Mouse (Mus musculus) heart, adult 2 months (tissue): ENCODE measurements around the gene Sorbs1. TPM values are rescaled to one million over a fixed set of nuclear protein-coding genes. Genes with fewer than 3 reads are reported as not detected.

ENCODE experiments used
- DNase-seq, 2 experiments: peaks; one replicate each; pipeline ENCODE4 v3.0.0; 2021
- H3K27ac ChIP-seq: fragments of 200-600 bp; 2 replicates; pipeline ENCODE4 v1.8.1; 2022
- H3K27me3 ChIP-seq: fragments of 200-500 bp; 2 replicates; pipeline ENCODE4 v1.6.1; 2012; ENCODE audit warnings: mild to moderate bottlenecking, low read length, inconsistent platforms, mixed read lengths; ENCODE audit not compliant: control insufficient read depth, insufficient read depth
- H3K36me3 ChIP-seq: fragments of 200-500 bp; 2 replicates; pipeline ENCODE4 v1.6.1; 2012; ENCODE audit warnings: low read length, inconsistent platforms; ENCODE audit not compliant: control insufficient read depth, insufficient read depth
- H3K4me1 ChIP-seq: fragments of 200-500 bp; 2 replicates; pipeline ENCODE4 v1.6.1; 2011; ENCODE audit warnings: low read length; ENCODE audit not compliant: control insufficient read depth, insufficient read depth
- H3K4me3 ChIP-seq: fragments of 200-600 bp; 2 replicates; pipeline ENCODE4 v1.8.1; 2022
- H3K79me2 ChIP-seq: fragments of 200-500 bp; replicated peaks from 2 replicates; pipeline ENCODE4 v1.6.1; 2012; ENCODE audit warnings: mild to moderate bottlenecking, inconsistent platforms, low read length, moderate library complexity, mixed read lengths; ENCODE audit not compliant: control insufficient read depth, insufficient read depth
- H3K9ac ChIP-seq: fragments of 200-500 bp; 2 replicates; pipeline ENCODE4 v1.6.1; 2012; ENCODE audit warnings: low read depth, mild to moderate bottlenecking, control low read depth, inconsistent platforms, low read length, mixed read lengths
- CTCF ChIP-seq: fragments of 200-600 bp; IDR thresholded peaks from 2 replicates; pipeline ENCODE4 v1.8.1; 2022; ENCODE audit warnings: antibody characterized with exemption, mild to moderate bottlenecking, moderate library complexity
- EP300 ChIP-seq: fragments of 200-500 bp; IDR thresholded peaks from 2 replicates; pipeline ENCODE4 v1.6.1; 2011; ENCODE audit warnings: low read depth, low read length, control low read depth; ENCODE audit not compliant: insufficient read depth
- POLR2A ChIP-seq: fragments of 200-500 bp; IDR thresholded peaks from 2 replicates; pipeline ENCODE4 v1.6.1; 2011; ENCODE audit warnings: mild to moderate bottlenecking, low read depth, low read length, control low read depth; ENCODE audit not compliant: insufficient read depth
- WGBS: fragments of 180-500 bp; shearing (Covaris S2); methylation state at CpG from one replicate; pipeline ENCODE4 v1.1.7; 2018; 5-methylcytosine and 5-hydroxymethylcytosine counted together
- intact Hi-C: fragments of 180-260 bp; cut with DNase I; formaldehyde crosslinking; loops from one replicate; pipeline ENCODE4 v1.15.1; 2025
- polyA plus RNA-seq: library from polyadenylated mRNA; depleted of rRNA; stranded (reverse); fragments of >200 nt; gene quantifications from 2 replicates; pipeline ENCODE4 v1.2.3, GENCODE M21; 2012
- total RNA-seq, 2 experiments: library from RNA; stranded (reverse); gene quantifications; 2 replicates each; pipeline ENCODE4 v1.2.3; 2021

Gene Sorbs1
- total and polyA plus RNA-seq, 3 experiments, result 185 to 971 (median 638) TPM

GRCm38 (mm10) chr19:40417155-40417821, 96.3 kb downstream of the Sorbs1 start:
- Histone ChIP-seq H3K4me3 (no peak overlapping the region), H3K9ac (no peak overlapping the region), H3K4me1 (peaks cover 3% of the 10 kb centered on the region; the same call in 1 of the 2 replicates), H3K79me2 (no peaks in the 10 kb centered on the region; the same call in 1 of the 2 replicates), H3K36me3 (peaks cover 22% of the 10 kb centered on the region), H3K27ac (peak overlapping the region; percentile 43), H3K27me3 (no peaks in the 10 kb centered on the region)
- TF ChIP-seq CTCF (no peak), EP300 (no peak), POLR2A (no peak)
- intact Hi-C loops, result no loop called here
- WGBS, result 53% methylated on average over 8 of the region's 8 CpGs
- DNase-seq, result no peak

- H3K27ac ChIP-seq, result no peak overlapping the region; the same call in 1 of the 2 replicates
- H3K27me3 ChIP-seq, result no peaks in the 10 kb centered on the region
- peaks cover 29% of the 10 kb centered on the region for H3K36me3 ChIP-seq
- peaks cover 1% of the 10 kb centered on the region; the same call in 1 of the 2 replicates for H3K79me2 ChIP-seq
- no peak for TF ChIP-seq POLR2A
- no peak for TF ChIP-seq CTCF
- no peak for TF ChIP-seq EP300
- 97% methylated on average over 1 of the region's 1 CpGs for WGBS
- intact Hi-C loops, result no loop called here
- H3K9ac ChIP-seq, result no peak overlapping the region
- DNase-seq, result no peak
- H3K4me1 ChIP-seq, result peaks cover 7% of the 10 kb centered on the region
- no peak overlapping the region for H3K4me3 ChIP-seq
These were observed 97.9 kb downstream of the Sorbs1 start for GRCm38 (mm10) chr19:40415725-40416124.

- Histone ChIP-seq H3K36me3 (peaks cover 29% of the 10 kb centered on the region), H3K4me1 (peaks cover 9% of the 10 kb centered on the region), H3K9ac (no peak overlapping the region), H3K79me2 (peaks cover 1% of the 10 kb centered on the region; the same call in 1 of the 2 replicates), H3K4me3 (no peak overlapping the region), H3K27ac (peak overlapping the region; percentile 40), H3K27me3 (no peaks in the 10 kb centered on the region)
- intact Hi-C loops, result no loop called here
- WGBS, result 71% methylated on average over 11 of the region's 11 CpGs
- no peak for DNase-seq
- TF ChIP-seq EP300, result no peak
- TF ChIP-seq POLR2A, result no peak
- TF ChIP-seq CTCF, result no peak
These were observed 98.6 kb downstream of the Sorbs1 start for GRCm38 (mm10) chr19:40414798-40415475.

- Histone ChIP-seq H3K4me1 (peaks cover 12% of the 10 kb centered on the region), H3K27me3 (no peaks in the 10 kb centered on the region)
These were observed 99.2 kb downstream of the Sorbs1 start for GRCm38 (mm10) chr19:40414386-40414785.

GRCm38 (mm10) chr19:40411379-40411813, 102.2 kb downstream of the Sorbs1 start:
- intact Hi-C loops, result no loop called here
- Histone ChIP-seq H3K27ac (no peak overlapping the region), H3K79me2 (peaks cover 1% of the 10 kb centered on the region; the same call in 1 of the 2 replicates), H3K27me3 (no peaks in the 10 kb centered on the region), H3K4me3 (no peak overlapping the region), H3K4me1 (peaks cover 25% of the 10 kb centered on the region), H3K36me3 (peaks cover 36% of the 10 kb centered on the region), H3K9ac (no peak overlapping the region)
- no peak for DNase-seq
- TF ChIP-seq POLR2A (no peak), EP300 (no peak), CTCF (no peak)
- 44% methylated on average over 6 of the region's 6 CpGs for WGBS

More at GRCm38 (mm10) chr19:40414386-40414785, 99.2 kb downstream of the Sorbs1 start:
- Histone ChIP-seq H3K27ac (peak overlapping the region; percentile 40; the same call in 1 of the 2 replicates), H3K9ac (no peak overlapping the region), H3K36me3 (peaks cover 28% of the 10 kb centered on the region), H3K79me2 (peaks cover 1% of the 10 kb centered on the region; the same call in 1 of the 2 replicates), H3K4me3 (no peak overlapping the region)
- 70% methylated on average over 6 of the region's 6 CpGs for WGBS
- no peak for DNase-seq
- TF ChIP-seq EP300, result no peak
- TF ChIP-seq POLR2A, result no peak
- no peak for TF ChIP-seq CTCF
- intact Hi-C loops, result no loop called here

- Histone ChIP-seq H3K79me2 (peaks cover 1% of the 10 kb centered on the region; the same call in 1 of the 2 replicates), H3K4me3 (no peak overlapping the region), H3K9ac (no peak overlapping the region), H3K27ac (peak overlapping the region; percentile 6; the same call in 1 of the 2 replicates), H3K36me3 (peaks cover 40% of the 10 kb centered on the region), H3K27me3 (no peaks in the 10 kb centered on the region), H3K4me1 (peaks cover 30% of the 10 kb centered on the region)
- TF ChIP-seq CTCF (no peak), EP300 (no peak), POLR2A (no peak)
- WGBS, result 60% methylated on average over 4 of the region's 4 CpGs
- intact Hi-C loops, result no loop called here
- no peak for DNase-seq
These were observed 103.1 kb downstream of the Sorbs1 start for GRCm38 (mm10) chr19:40410511-40410910.
